Comparison of ENCODE assay signal across 17 mouse cellular contexts in the genomic region with DNA sequence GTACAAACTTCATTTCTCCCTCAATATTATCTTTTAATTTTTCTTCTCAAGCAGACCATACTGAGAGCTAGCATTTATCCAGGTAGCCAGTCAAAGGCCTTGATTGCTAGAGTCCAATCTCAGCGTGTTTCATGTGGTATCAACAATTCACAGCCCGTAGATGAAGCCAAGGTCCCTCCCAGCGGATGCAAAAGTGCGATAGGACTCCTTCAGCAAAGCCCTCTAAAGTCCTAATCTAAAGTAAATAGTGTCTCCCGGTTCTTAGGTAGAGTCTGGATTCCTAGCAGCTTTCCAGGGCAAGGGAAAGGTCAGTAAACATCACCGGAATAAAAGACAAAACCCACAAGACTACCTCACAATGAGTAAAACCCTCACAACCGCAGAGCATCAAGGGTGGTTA.
"Had no signal": no experiment of that assay in that cellular context is flagged by ENCODE, and none has a peak within 500 bp of the region (broad histone marks: within the 10 kb centered on the region; RNA-seq: fewer than 3 reads in every experiment).

No protein-coding gene starts in this region.

- ATAC-seq: hindbrain, embryonic 16.5 days; midbrain, embryonic 15.5 days had no signal

- H3K36me3 ChIP-seq: liver, embryonic 13.5 days; midbrain, embryonic 12.5 days; midbrain, embryonic 15.5 days; neural tube, embryonic 12.5 days; neural tube, embryonic 15.5 days had no signal

- H3K27me3 ChIP-seq: liver, embryonic 13.5 days; midbrain, embryonic 12.5 days; midbrain, embryonic 15.5 days; neural tube, embryonic 12.5 days; neural tube, embryonic 15.5 days had no signal

- H3K4me1 ChIP-seq: liver, embryonic 13.5 days; midbrain, embryonic 12.5 days; midbrain, embryonic 15.5 days; neural tube, embryonic 12.5 days; neural tube, embryonic 15.5 days had no signal

- H3K9me3 ChIP-seq: liver, embryonic 13.5 days; midbrain, embryonic 12.5 days; midbrain, embryonic 15.5 days; neural tube, embryonic 12.5 days; neural tube, embryonic 15.5 days had no signal

- DNase-seq: kidney, adult 11 months; kidney, adult 9 months; kidney, postnatal 36 days; layer of hippocampus, postnatal 36 days; liver, embryonic 13.5 days; right cerebral cortex, adult 18-20 months; right cerebral cortex, postnatal 14 days; right cerebral cortex, postnatal 4 days; thymus, postnatal 25 days had no signal

- H3K9ac ChIP-seq: liver, embryonic 13.5 days; midbrain, embryonic 12.5 days; midbrain, embryonic 15.5 days; neural tube, embryonic 12.5 days; neural tube, embryonic 15.5 days had no signal

- H3K4me3 ChIP-seq: left cerebral cortex, adult 2 months; liver, embryonic 13.5 days; midbrain, embryonic 12.5 days; midbrain, embryonic 15.5 days; neural tube, embryonic 12.5 days; neural tube, embryonic 15.5 days had no signal

- H3K4me2 ChIP-seq: liver, embryonic 13.5 days; midbrain, embryonic 12.5 days; midbrain, embryonic 15.5 days; neural tube, embryonic 12.5 days; neural tube, embryonic 15.5 days had no signal

- H3K27ac ChIP-seq: kidney, postnatal 0 days; left cerebral cortex, adult 2 months; liver, embryonic 13.5 days; macrophage; midbrain, embryonic 12.5 days; midbrain, embryonic 15.5 days; neural tube, embryonic 12.5 days; neural tube, embryonic 15.5 days had no signal
